Mouse (Mus musculus): ENCODE data around the gene Ppp1r15b.
A peak's percentile ranks its signal among the peaks of the same experiment; 100 is the strongest.

- TF ChIP-seq CTCF (IDR thresholded peaks at IDR 0.05; ENCODE audit: low read depth) = no peak
- TF ChIP-seq EP300 (optimal IDR thresholded peaks at IDR 0.05) = peak; percentile 71
These were observed 31.1 kb downstream of the Ppp1r15b start for GRCm38 (mm10) chr1:133162046-133162445.
